Mouse (Mus musculus): Measurements from ENCODE around the gene Gm49380. TPM values are rescaled to one million over a fixed set of nuclear protein-coding genes. Genes with fewer than 3 reads are reported as not detected.
A peak's percentile ranks its signal among the peaks of the same experiment; 100 is the strongest.

Gm49380 gene
- total and polyA plus RNA-seq, 3 experiments: 0.24 TPM; not detected in 2

DNA sequence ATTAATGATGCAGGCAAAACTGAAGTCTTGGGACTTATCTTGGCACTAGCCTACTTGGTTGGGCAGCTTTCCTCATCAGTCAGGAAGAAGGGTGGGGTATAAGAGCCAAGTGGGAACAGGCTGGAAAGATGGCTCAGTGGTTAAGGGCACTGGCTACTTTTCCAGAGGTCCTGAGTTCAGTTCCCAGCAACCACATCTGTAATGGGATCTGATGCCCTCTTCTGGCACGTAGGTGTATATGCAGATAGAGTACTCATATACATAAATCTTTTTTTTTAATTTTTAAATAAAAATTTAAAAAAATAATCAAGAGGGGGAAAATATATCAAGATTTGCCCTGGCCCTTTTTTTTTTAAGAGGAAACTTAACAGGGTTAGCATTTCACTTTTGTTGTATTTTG lies 48.1 kb downstream of the Gm49380 start:
- peak; percentile 52; the same call in 1 of the 2 replicates for TF ChIP-seq ZNF384 (IDR thresholded peaks at IDR 0.05; ENCODE audit: low read depth, low read length)
- TF ChIP-seq MYC (IDR thresholded peaks at IDR 0.05; ENCODE audit: low read depth, low read length): no peak
- peak; percentile 63 for TF ChIP-seq ZC3H11A (IDR thresholded peaks at IDR 0.05; ENCODE audit: low read depth, low read length)
- peak; percentile 66 for TF ChIP-seq SMC3 (IDR thresholded peaks at IDR 0.05; ENCODE audit: low read depth, low read length)
- TF ChIP-seq MAZ (IDR thresholded peaks at IDR 0.05; ENCODE audit: low read depth, low read length): no peak
- TF ChIP-seq RCOR1 (IDR thresholded peaks at IDR 0.05; ENCODE audit: low read depth, low read length): no peak
- TF ChIP-seq KAT2A (conservative IDR thresholded peaks at IDR 0.05; ENCODE audit: low read depth, low read length): no peak
- TF ChIP-seq MYB (IDR thresholded peaks at IDR 0.05; ENCODE audit: low read depth, low read length): no peak
- TF ChIP-seq RAD21 (IDR thresholded peaks at IDR 0.05; ENCODE audit: low read depth, low read length): peak; percentile 49
- no peak for TF ChIP-seq GATA1 (IDR thresholded peaks at IDR 0.05; ENCODE audit: low read depth, low read length)
- TF ChIP-seq GABPA (IDR thresholded peaks at IDR 0.05; ENCODE audit: low read depth, low read length): no peak
- no peak for TF ChIP-seq USF1 (IDR thresholded peaks at IDR 0.05; ENCODE audit: low read depth, low read length)
- no peak for TF ChIP-seq EP300 (IDR thresholded peaks at IDR 0.05; ENCODE audit: low read depth in 1 of 2, low read length in 2 of 2)
- no peak for TF ChIP-seq TCF12 (IDR thresholded peaks at IDR 0.05; ENCODE audit: low read depth, low read length)
- TF ChIP-seq TAL1 (IDR thresholded peaks at IDR 0.05; ENCODE audit: low read length): no peak
- TF ChIP-seq NRF1 (IDR thresholded peaks at IDR 0.05; ENCODE audit: insufficient read depth, low read depth, low read length, poor library complexity, severe bottlenecking): no peak
- peak; percentile 30 to 47 (median 31); a peak in 4 of 6 replicates for TF ChIP-seq CTCF (IDR thresholded peaks at IDR 0.05 in 2 of 3, conservative IDR thresholded peaks at IDR 0.05 in 1 of 3; ENCODE audit: control insufficient read depth in 1 of 3, insufficient read depth in 1 of 3, low read depth in 2 of 3, low read length in 3 of 3, poor library complexity in 1 of 3, severe bottlenecking in 1 of 3)
- TF ChIP-seq SIN3A (IDR thresholded peaks at IDR 0.05; ENCODE audit: low read length): no peak; the same call in 1 of the 2 replicates
- no peak for TF ChIP-seq ELF1 (IDR thresholded peaks at IDR 0.05; ENCODE audit: low read depth, low read length)
- no peak for TF ChIP-seq MAFK (IDR thresholded peaks at IDR 0.05; ENCODE audit: borderline replicate concordance, low read depth, low read length)
- TF ChIP-seq ZMIZ1 (IDR thresholded peaks at IDR 0.05; ENCODE audit: low read depth, low read length): no peak
- no peak for TF ChIP-seq POLR2AphosphoS5 (IDR thresholded peaks at IDR 0.05; ENCODE audit: borderline replicate concordance, low read depth, low read length)
- H3K9ac ChIP-seq (ENCODE audit: control insufficient read depth, low read depth, low read length, poor library complexity, severe bottlenecking): no peak overlapping the region
- H3K4me1 ChIP-seq (ENCODE audit: control insufficient read depth in 1 of 2, insufficient read depth in 2 of 2, low read length in 2 of 2): peaks cover 0 to 10% of the 10 kb centered on the region in 2 experiments; a peak in 2 of 4 replicates
- no peak overlapping the region for H3K4me3 ChIP-seq (ENCODE audit: control insufficient read depth in 1 of 2, insufficient read depth in 1 of 2, low read depth in 2 of 2, low read length in 2 of 2)
- H3K36me3 ChIP-seq (ENCODE audit: control insufficient read depth in 1 of 2, insufficient read depth in 2 of 2, low read length in 2 of 2): peaks cover 0 to 3% of the 10 kb centered on the region in 2 experiments; a peak in 1 of 4 replicates
- no peaks in the 10 kb centered on the region; the same call in 1 of the 2 replicates for H3K79me2 ChIP-seq (ENCODE audit: control insufficient read depth, insufficient read depth, low read length, poor library complexity)
- H3K27me3 ChIP-seq (ENCODE audit: control insufficient read depth in 1 of 2, insufficient read depth in 2 of 2, low read length in 2 of 2): no peaks in the 10 kb centered on the region
- no peaks in the 10 kb centered on the region for H3K9me3 ChIP-seq (replicated peaks; ENCODE audit: insufficient read depth, low read length)
- DNase-seq (ENCODE audit: low read depth, low spot score): peak; percentile 45
- H3K27ac ChIP-seq (ENCODE audit: control insufficient read depth, low read depth, low read length): no peak overlapping the region
